Mouse (Mus musculus) neural tube, embryonic 10.5 days (tissue): ENCODE measurements around the gene Irgq.
"Not testable (repeated sequence)": the region's sequence is repeated elsewhere in the genome, so short reads cannot be mapped to it uniquely, and the experiment has no call there.

ENCODE experiments used
- DNase-seq: peaks from one replicate; pipeline ENCODE4 v3.0.0-alpha.2; 2017; ENCODE audit warnings: low spot score; ENCODE audit errors: extremely low spot score

Irgq gene

GRCm38 (mm10) chr7:24530062-24530931 lies at the start of gene Irgq:
Gene Irgq (plus strand): TSS chr7:24530689.
- peak; percentile 98 for DNase-seq

GRCm38 (mm10) chr7:24480986-24481473 lies 49.5 kb upstream of the Irgq start:
- no peak for DNase-seq

GRCm38 (mm10) chr7:24481474-24482207 lies 48.8 kb upstream of the Irgq start, which contains the start of gene Cadm4:
Gene Cadm4 (plus strand): TSS chr7:24482023.
- peak; percentile 95 for DNase-seq

- peak; percentile 37 for DNase-seq
Measured at GRCm38 (mm10) chr7:24482208-24483020, 48.1 kb upstream of the Irgq start.

- DNase-seq, result not testable (repeated sequence)
Measured at GRCm38 (mm10) chr7:24483291-24483690, 47.2 kb upstream of the Irgq start.

- no peak for DNase-seq
Measured at GRCm38 (mm10) chr7:24485481-24485880, 45.0 kb upstream of the Irgq start.

- peak; percentile 22 for DNase-seq
Measured at GRCm38 (mm10) chr7:24486654-24487130, 43.8 kb upstream of the Irgq start.

- no peak for DNase-seq
Measured at GRCm38 (mm10) chr7:24487403-24487802, 43.1 kb upstream of the Irgq start.

- DNase-seq, result no peak
Measured at GRCm38 (mm10) chr7:24488303-24488702, 42.2 kb upstream of the Irgq start.

- DNase-seq, result peak; percentile 49
Measured at GRCm38 (mm10) chr7:24499856-24500577, 30.5 kb upstream of the Irgq start.

GRCm38 (mm10) chr7:24500929-24501328 lies 29.6 kb upstream of the Irgq start:
- peak; percentile 43 for DNase-seq

- no peak for DNase-seq
Measured at GRCm38 (mm10) chr7:24501492-24501891, 29.0 kb upstream of the Irgq start.

- DNase-seq, result no peak
Measured at GRCm38 (mm10) chr7:24504004-24504403, 26.5 kb upstream of the Irgq start.

- DNase-seq, result no peak
Measured at GRCm38 (mm10) chr7:24504868-24505267, 25.6 kb upstream of the Irgq start.

GRCm38 (mm10) chr7:24505447-24506064 lies 24.9 kb upstream of the Irgq start:
- no peak for DNase-seq

- no peak for DNase-seq
Measured at GRCm38 (mm10) chr7:24506065-24506459, 24.4 kb upstream of the Irgq start.

- DNase-seq, result no peak
Measured at GRCm38 (mm10) chr7:24506476-24506837, 24.0 kb upstream of the Irgq start.

- DNase-seq, result peak; percentile 94
Measured at GRCm38 (mm10) chr7:24506838-24507725, 23.4 kb upstream of the Irgq start, which contains the start of gene Zfp428. Gene Zfp428 (plus strand): TSS chr7:24507006.

- DNase-seq, result no peak
Measured at GRCm38 (mm10) chr7:24507726-24508114, 22.8 kb upstream of the Irgq start.
